Mouse (Mus musculus) liver, embryonic 14.5 days (tissue): Measurements from ENCODE around the gene Klhl8. TPM values are rescaled to one million over a fixed set of nuclear protein-coding genes. Genes with fewer than 3 reads are reported as not detected.
"Not testable (repeated sequence)": the region's sequence is repeated elsewhere in the genome, so short reads cannot be mapped to it uniquely, and the experiment has no call there.

Experiments
- ATAC-seq: fragments of 200-750 bp; cut with Nextera tagmentation; 2 replicates; pipeline ENCODE4 v1.8.0; 2017; ENCODE audit warnings: moderate number of reproducible peaks, mild to moderate bottlenecking, moderate library complexity; ENCODE audit not compliant: insufficient read depth
- DNase-seq, 3 experiments: peaks; one replicate each; pipeline ENCODE4 v3.0.0-alpha.2; 2012 to 2013; ENCODE audit warnings: low read depth in 3 of 3, low spot score in 3 of 3
- H3K27ac ChIP-seq: fragments of 300-500 bp; sonication (generic); 2 replicates; pipeline ENCODE4 v1.5.1; 2014; ENCODE audit warnings: moderate library complexity, mild to moderate bottlenecking, control low read depth, inconsistent platforms
- H3K27me3 ChIP-seq: fragments of 300-500 bp; sonication (generic); 2 replicates; pipeline ENCODE4 v1.6.1; 2014; ENCODE audit warnings: mild to moderate bottlenecking, low read length, moderate library complexity; ENCODE audit not compliant: control insufficient read depth, insufficient read depth
- H3K36me3 ChIP-seq: fragments of 300-500 bp; sonication (generic); replicated peaks from 2 replicates; pipeline ENCODE4 v1.6.1; 2014; ENCODE audit warnings: low read depth; ENCODE audit not compliant: control insufficient read depth, insufficient read depth
- H3K4me1 ChIP-seq, 2 experiments: fragments of 200-500 bp in 1 of 2; fragments of 300-500 bp in 1 of 2; sonication (generic) in 1 of 2; replicated peaks; 2 replicates each; pipeline ENCODE4 v1.6.1; 2012 to 2014; ENCODE audit warnings: antibody characterized with exemption in 1 of 2, inconsistent platforms in 1 of 2, low read length in 1 of 2; ENCODE audit not compliant: control insufficient read depth in 2 of 2, insufficient read depth in 2 of 2
- H3K4me2 ChIP-seq: fragments of 300-500 bp; sonication (generic); 2 replicates; pipeline ENCODE4 v1.6.1; 2014; ENCODE audit warnings: low read depth, mild to moderate bottlenecking, control low read depth, moderate library complexity
- H3K4me3 ChIP-seq, 2 experiments: fragments of 200-500 bp in 1 of 2; fragments of 300-500 bp in 1 of 2; sonication (generic) in 1 of 2; 2 replicates each; pipeline ENCODE4 v1.5.1; 2012 to 2014; ENCODE audit warnings: low read depth in 2 of 2, low read length in 2 of 2, mild to moderate bottlenecking in 2 of 2, control low read depth in 1 of 2, inconsistent platforms in 1 of 2, moderate library complexity in 1 of 2; ENCODE audit not compliant: insufficient read depth in 1 of 2
- H3K9ac ChIP-seq: fragments of 300-500 bp; sonication (generic); replicated peaks from 2 replicates; pipeline ENCODE4 v1.6.1; 2014; ENCODE audit warnings: mild to moderate bottlenecking, control low read depth, moderate library complexity
- H3K9me3 ChIP-seq: fragments of 300-500 bp; sonication (generic); 2 replicates; pipeline ENCODE4 v1.6.1; 2016; ENCODE audit warnings: low read length, mixed read lengths; ENCODE audit not compliant: control insufficient read depth
- CTCF ChIP-seq: IDR thresholded peaks from 2 replicates; pipeline ENCODE4 v1.5.1; 2016; ENCODE audit warnings: antibody characterized with exemption, low read depth, control low read depth
- EP300 ChIP-seq: IDR thresholded peaks from 2 replicates; pipeline ENCODE4 v1.6.1; 2016; ENCODE audit warnings: antibody characterized with exemption, low read depth
- WGBS: fragments of 180-500 bp; shearing (Covaris S2); extraction: QIAGEN DNeasy Blood & Tissue Kit; methylation state at CpG from one replicate; pipeline ENCODE4 v1.1.7; 2014; ENCODE audit not compliant: insufficient replicate concordance; 5-methylcytosine and 5-hydroxymethylcytosine counted together
- polyA plus RNA-seq, 2 experiments: library from polyadenylated mRNA; depleted of rRNA in 1 of 2; stranded (reverse) in 1 of 2; unstranded in 1 of 2; fragments of >200 nt; fragmentation: Nextera tagmentation in 1 of 2; extraction: Ambion mirVana in 1 of 2; gene quantifications; 2 replicates each; pipeline versions ENCODE4 v1.2.1 to v1.2.3; 2012 to 2014

The Klhl8 gene
- polyA plus RNA-seq, 2 experiments, result 0.98 to 0.99 TPM

GRCm38 (mm10) chr5:103939856-103940255 lies 28.8 kb upstream of the Klhl8 start:
- WGBS, result 35% methylated on average over 1 of the region's 1 CpGs
- ATAC-seq, result no peak

GRCm38 (mm10) chr5:103939350-103939652 lies 28.2 kb upstream of the Klhl8 start:
- ATAC-seq, result no peak
- H3K9ac ChIP-seq, result no peak overlapping the region
- H3K27ac ChIP-seq, result no peak overlapping the region
- no peaks in the 10 kb centered on the region for H3K36me3 ChIP-seq
- WGBS, result 61% methylated on average over 7 of the region's 7 CpGs
- no peak overlapping the region for H3K4me3 ChIP-seq
- no peak for DNase-seq
- TF ChIP-seq EP300, result no peak
- no peak for TF ChIP-seq CTCF
- no peak overlapping the region for H3K4me2 ChIP-seq
- H3K27me3 ChIP-seq, result no peaks in the 10 kb centered on the region
- H3K4me1 ChIP-seq, result no peaks in the 10 kb centered on the region
- no peaks in the 10 kb centered on the region for H3K9me3 ChIP-seq

More at GRCm38 (mm10) chr5:103939856-103940255, 28.8 kb upstream of the Klhl8 start:
- H3K27me3 ChIP-seq, result no peaks in the 10 kb centered on the region
- H3K4me3 ChIP-seq, result no peak overlapping the region
- H3K9me3 ChIP-seq, result no peaks in the 10 kb centered on the region
- H3K9ac ChIP-seq, result no peak overlapping the region
- no peak overlapping the region for H3K4me2 ChIP-seq
- no peaks in the 10 kb centered on the region for H3K36me3 ChIP-seq
- no peak for DNase-seq
- TF ChIP-seq CTCF (no peak), EP300 (no peak)
- no peak overlapping the region for H3K27ac ChIP-seq
- no peaks in the 10 kb centered on the region for H3K4me1 ChIP-seq

GRCm38 (mm10) chr5:103938547-103939349 lies 27.7 kb upstream of the Klhl8 start:
- no peaks in the 10 kb centered on the region for H3K9me3 ChIP-seq
- ATAC-seq, result no peak
- H3K4me1 ChIP-seq, result no peaks in the 10 kb centered on the region
- DNase-seq, result no peak
- H3K4me3 ChIP-seq, result no peak overlapping the region
- H3K4me2 ChIP-seq, result no peak overlapping the region
- no peak for TF ChIP-seq EP300
- no peak for TF ChIP-seq CTCF
- H3K36me3 ChIP-seq, result no peaks in the 10 kb centered on the region
- no peak overlapping the region for H3K27ac ChIP-seq
- no peak overlapping the region for H3K9ac ChIP-seq
- H3K27me3 ChIP-seq, result no peaks in the 10 kb centered on the region
- WGBS, result 75% methylated on average over 11 of the region's 11 CpGs

GRCm38 (mm10) chr5:103936906-103937589 lies 26.0 kb upstream of the Klhl8 start:
- no peak overlapping the region for H3K4me3 ChIP-seq
- no peak for ATAC-seq
- peak; percentile 69 for TF ChIP-seq CTCF
- no peak for TF ChIP-seq EP300
- H3K27ac ChIP-seq, result no peak overlapping the region
- H3K36me3 ChIP-seq, result no peaks in the 10 kb centered on the region
- 56% methylated on average over 14 of the region's 14 CpGs for WGBS
- H3K9me3 ChIP-seq, result no peaks in the 10 kb centered on the region
- no peak overlapping the region for H3K4me2 ChIP-seq
- no peak overlapping the region for H3K9ac ChIP-seq
- H3K27me3 ChIP-seq, result no peaks in the 10 kb centered on the region
- no peaks in the 10 kb centered on the region for H3K4me1 ChIP-seq
- DNase-seq, result no peak

GRCm38 (mm10) chr5:103931924-103932323 lies 20.9 kb upstream of the Klhl8 start:
- not testable (repeated sequence) for H3K27me3 ChIP-seq, H3K4me3 ChIP-seq, H3K9ac ChIP-seq, H3K27ac ChIP-seq, H3K36me3 ChIP-seq, H3K4me1 ChIP-seq, H3K9me3 ChIP-seq, H3K4me2 ChIP-seq, DNase-seq, ATAC-seq
